Mouse (Mus musculus) testis, postnatal 14 days (tissue): ENCODE measurements at regions not wholly inside any gene's neighbourhood (a gene's known extent, or its start where the extent isn't known, plus 50 kb on each side); places are given as distances from the start of the nearest gene placed in this dataset.
"Not testable (repeated sequence)": the region's sequence is repeated elsewhere in the genome, so short reads cannot be mapped to it uniquely, and the experiment has no call there.

Experiments
- DNase-seq: peaks from one replicate; pipeline ENCODE4 v3.0.0; 2021; ENCODE audit warnings: low spot score

- DNase-seq: peak; percentile 49
These were observed 108.4 kb upstream of the Spata13 start for GRCm38 (mm10) chr14:60525284-60525962.

GRCm38 (mm10) chr14:60525979-60526378 is 107.8 kb upstream of the Spata13 start:
- DNase-seq: no peak

- no peak for DNase-seq
These were observed 107.0 kb upstream of the Spata13 start for GRCm38 (mm10) chr14:60526832-60527231.

- DNase-seq: no peak
These were observed 105.8 kb upstream of the Spata13 start for GRCm38 (mm10) chr14:60527951-60528350.

GRCm38 (mm10) chr14:60528520-60528919 is 105.3 kb upstream of the Spata13 start:
- no peak for DNase-seq

GRCm38 (mm10) chr14:60529022-60529421 is 104.8 kb upstream of the Spata13 start:
- DNase-seq: peak; percentile 78

- no peak for DNase-seq
These were observed 104.0 kb upstream of the Spata13 start for GRCm38 (mm10) chr14:60529646-60530347.

- no peak for DNase-seq
These were observed 103.5 kb upstream of the Spata13 start for GRCm38 (mm10) chr14:60530348-60530711.

- DNase-seq: no peak
These were observed 102.8 kb upstream of the Spata13 start for GRCm38 (mm10) chr14:60530973-60531372.

- no peak for DNase-seq
These were observed 102.0 kb upstream of the Spata13 start for GRCm38 (mm10) chr14:60531766-60532165.

GRCm38 (mm10) chr14:60533452-60534224 is 100.2 kb upstream of the Spata13 start:
- DNase-seq: peak; percentile 73

- no peak for DNase-seq
These were observed 94.8 kb upstream of the Spata13 start for GRCm38 (mm10) chr14:60539040-60539439.

- DNase-seq: no peak
These were observed 93.7 kb upstream of the Spata13 start for GRCm38 (mm10) chr14:60540111-60540510.

GRCm38 (mm10) chr14:60541596-60541995 is 92.2 kb upstream of the Spata13 start:
- no peak for DNase-seq

- DNase-seq: no peak
These were observed 89.0 kb upstream of the Spata13 start for GRCm38 (mm10) chr14:60544767-60545166.

- DNase-seq: peak; percentile 47
These were observed 79.5 kb upstream of the Spata13 start for GRCm38 (mm10) chr14:60554222-60554740.

- no peak for DNase-seq
These were observed 77.3 kb upstream of the Spata13 start for GRCm38 (mm10) chr14:60556541-60556940.

GRCm38 (mm10) chr14:60557020-60557419 is 76.8 kb upstream of the Spata13 start:
- no peak for DNase-seq

GRCm38 (mm10) chr14:60559376-60559775 is 74.4 kb upstream of the Spata13 start:
- DNase-seq: no peak

GRCm38 (mm10) chr14:60559826-60560529 is 73.8 kb upstream of the Spata13 start:
- DNase-seq: no peak

GRCm38 (mm10) chr14:60576281-60576680 is 57.5 kb upstream of the Spata13 start:
- DNase-seq: no peak

- DNase-seq: not testable (repeated sequence)
These were observed 53.7 kb upstream of the Spata13 start for GRCm38 (mm10) chr14:60580131-60580530.
